Mouse (Mus musculus): ENCODE results near the gene 4930469K13Rik.
A peak's percentile ranks its signal among the peaks of the same experiment; 100 is the strongest.

Gene 4930469K13Rik

DNA sequence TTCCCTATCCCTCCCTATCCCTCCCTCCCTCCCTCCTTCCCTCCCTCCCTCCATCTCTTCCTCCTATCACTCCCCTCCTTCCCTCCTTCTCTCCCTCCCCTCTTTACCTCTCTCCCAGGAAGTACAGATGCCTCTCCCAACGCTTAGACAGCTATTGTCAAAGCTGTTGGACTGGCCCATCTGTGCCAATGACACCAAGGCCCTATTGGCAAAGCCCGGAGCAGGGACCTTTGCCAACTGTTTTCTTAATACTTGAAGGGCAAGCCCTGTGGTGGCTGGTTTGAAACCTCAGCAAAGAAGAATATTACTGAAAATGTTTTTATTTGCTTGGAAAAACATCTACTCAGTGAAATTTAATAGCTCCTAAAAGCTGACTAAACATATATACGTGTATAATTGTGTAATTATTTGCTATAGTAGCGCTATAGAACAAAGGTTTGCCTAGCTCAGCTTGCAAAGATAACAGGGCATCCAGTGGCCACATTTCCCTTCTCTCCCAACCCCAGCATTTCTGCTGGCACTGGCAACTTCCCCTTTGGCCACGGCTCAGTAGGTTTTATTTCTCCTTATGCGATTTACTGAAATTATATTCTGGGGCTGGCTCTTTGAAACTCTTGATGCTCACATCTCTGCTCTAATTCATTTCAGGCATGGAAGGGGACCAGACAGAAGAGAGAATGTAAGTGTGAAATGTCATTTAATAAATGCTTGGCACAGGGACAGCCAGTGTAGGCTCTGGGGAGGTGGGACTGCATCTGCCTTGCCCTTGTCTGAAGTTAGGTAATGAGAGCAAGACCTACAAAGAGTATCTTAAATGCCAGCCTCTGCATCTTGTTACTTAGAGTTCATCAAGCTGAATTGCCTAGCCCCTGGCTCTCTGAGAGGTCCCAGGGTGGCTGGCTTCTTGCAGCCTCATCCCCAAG, 18.6 kb downstream of the 4930469K13Rik start:
- no peak for DNase-seq (ENCODE audit: low spot score in 2 of 2)

DNA sequence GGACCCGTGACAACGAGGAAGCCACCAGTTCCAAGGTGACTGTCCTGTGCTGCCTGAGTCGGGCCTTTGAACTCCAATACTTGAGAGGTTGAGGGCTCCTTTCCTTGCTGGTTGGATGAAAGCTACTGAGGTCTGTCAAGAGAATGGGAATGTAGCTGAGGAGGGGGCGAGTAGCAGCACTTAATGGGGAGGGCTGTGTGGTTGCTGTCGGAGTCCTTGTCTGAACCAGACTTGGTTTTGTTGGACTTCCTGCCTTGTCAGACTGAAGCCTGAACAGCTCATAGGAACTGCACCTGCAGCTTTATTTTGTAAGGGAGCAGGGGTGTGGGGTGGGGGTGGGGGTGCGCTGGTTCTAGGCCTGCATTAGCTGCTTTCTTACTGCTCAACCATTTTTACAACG, 19.8 kb downstream of the 4930469K13Rik start:
- DNase-seq (ENCODE audit: low spot score in 2 of 2) = no peak

DNA sequence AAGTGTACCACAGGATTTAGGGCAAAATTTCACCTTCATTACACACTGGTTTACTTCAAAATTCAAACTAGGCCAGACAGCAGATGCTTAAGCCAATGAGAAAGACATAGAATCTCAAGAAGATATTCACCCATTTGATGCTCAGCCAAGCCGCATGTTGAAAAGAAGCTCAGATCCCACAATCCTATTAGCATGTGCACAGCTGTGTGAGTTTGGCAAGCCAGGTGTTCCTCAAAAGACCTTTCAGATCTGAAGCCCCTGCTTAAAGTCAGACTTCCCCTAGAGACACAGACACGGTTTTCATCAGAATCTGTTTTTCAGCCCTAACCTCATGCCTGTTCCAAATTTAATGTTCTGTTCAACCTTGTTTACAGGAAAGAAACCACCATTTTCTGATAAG, 20.5 kb downstream of the 4930469K13Rik start:
- no peak for DNase-seq (ENCODE audit: low spot score in 2 of 2)

DNA sequence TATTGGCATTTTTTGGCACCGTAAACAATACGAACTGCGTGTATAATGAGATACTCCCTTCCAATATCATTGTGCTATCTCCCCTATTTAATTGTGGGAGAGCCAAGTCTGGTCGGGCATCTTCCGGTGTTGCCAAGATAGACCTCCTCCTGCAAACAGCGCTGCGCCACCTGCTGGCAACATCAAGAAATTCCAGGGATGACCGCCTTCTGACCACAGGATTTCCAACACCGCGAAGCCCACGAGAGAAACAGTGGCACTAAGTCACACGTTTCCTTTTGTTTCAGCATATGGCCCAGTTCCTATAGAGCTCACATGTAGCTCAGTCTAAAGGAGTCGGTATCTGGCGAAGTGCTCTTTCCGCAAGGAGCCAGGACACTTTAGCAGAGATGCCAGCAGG, 24.6 kb downstream of the 4930469K13Rik start:
- peak in 1 of 2 experiments; percentile 36 for DNase-seq (ENCODE audit: low spot score in 2 of 2)

DNA sequence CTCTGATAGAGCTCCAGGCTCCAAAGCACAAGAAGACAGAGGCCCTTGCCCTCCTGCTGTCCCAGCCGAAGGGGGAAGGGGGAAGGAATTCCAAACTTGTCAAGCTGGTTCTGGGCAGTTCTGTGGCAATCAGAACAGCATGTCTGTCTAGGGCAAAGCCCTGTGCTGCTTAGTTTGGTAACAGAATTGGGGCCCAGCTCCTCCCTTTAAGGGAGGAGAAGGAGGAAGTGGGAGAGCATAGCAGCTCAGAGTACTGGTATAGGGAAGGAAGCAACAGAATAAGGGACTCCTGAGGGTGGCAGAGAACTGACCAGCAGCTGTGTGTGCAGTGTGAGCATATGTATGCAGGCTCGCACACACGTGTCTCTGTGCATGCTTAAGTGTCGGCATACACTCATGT, 26.0 kb downstream of the 4930469K13Rik start:
- DNase-seq (ENCODE audit: low spot score in 2 of 2) = no peak

- DNase-seq (ENCODE audit: low spot score in 2 of 2) = no peak
Observed at GRCm38 (mm10) chr11:34070596-34070995, 27.8 kb downstream of the 4930469K13Rik start.

- no peak for DNase-seq (ENCODE audit: low spot score in 2 of 2)
Observed at GRCm38 (mm10) chr11:34063702-34064485, 34.5 kb downstream of the 4930469K13Rik start.

- no peak for DNase-seq (ENCODE audit: low spot score in 2 of 2)
Observed at GRCm38 (mm10) chr11:34063257-34063656, 35.1 kb downstream of the 4930469K13Rik start.

DNA sequence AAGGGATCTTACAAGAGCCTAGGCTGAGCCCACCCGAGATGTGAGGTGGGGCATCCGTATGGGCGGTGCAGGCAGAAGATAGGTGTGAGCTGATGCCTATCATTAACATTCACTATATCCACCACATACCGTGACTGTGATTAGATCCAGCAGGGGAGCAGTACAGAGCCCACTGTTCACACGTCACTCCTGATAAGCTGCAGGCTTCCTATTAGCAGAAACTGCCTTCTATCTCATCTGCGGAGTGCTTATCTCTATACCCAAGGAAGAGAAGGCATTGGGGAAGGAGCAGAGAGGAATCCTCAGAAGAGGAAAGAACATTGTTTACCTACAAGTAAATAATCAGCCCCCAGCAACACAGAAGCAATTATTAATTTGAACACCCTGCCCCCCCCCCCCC, 36.6 kb downstream of the 4930469K13Rik start:
- no peak for DNase-seq (ENCODE audit: low spot score in 2 of 2)

GRCm38 (mm10) chr11:34058960-34059359, 39.4 kb downstream of the 4930469K13Rik start:
- no peak for DNase-seq (ENCODE audit: low spot score in 2 of 2)

GRCm38 (mm10) chr11:34058332-34058731, 40.0 kb downstream of the 4930469K13Rik start:
- DNase-seq (ENCODE audit: low spot score in 2 of 2) = no peak

- DNase-seq (ENCODE audit: low spot score in 2 of 2) = no peak
Observed at GRCm38 (mm10) chr11:34056715-34057114, 41.6 kb downstream of the 4930469K13Rik start.

- no peak for DNase-seq (ENCODE audit: low spot score in 2 of 2)
Observed at GRCm38 (mm10) chr11:34054031-34054727, 44.2 kb downstream of the 4930469K13Rik start.

- DNase-seq (ENCODE audit: low spot score in 2 of 2) = no peak
Observed at GRCm38 (mm10) chr11:34053031-34053818, 45.1 kb downstream of the 4930469K13Rik start.

GRCm38 (mm10) chr11:34050643-34051042, 47.7 kb downstream of the 4930469K13Rik start:
- no peak for DNase-seq (ENCODE audit: low spot score in 2 of 2)

DNA sequence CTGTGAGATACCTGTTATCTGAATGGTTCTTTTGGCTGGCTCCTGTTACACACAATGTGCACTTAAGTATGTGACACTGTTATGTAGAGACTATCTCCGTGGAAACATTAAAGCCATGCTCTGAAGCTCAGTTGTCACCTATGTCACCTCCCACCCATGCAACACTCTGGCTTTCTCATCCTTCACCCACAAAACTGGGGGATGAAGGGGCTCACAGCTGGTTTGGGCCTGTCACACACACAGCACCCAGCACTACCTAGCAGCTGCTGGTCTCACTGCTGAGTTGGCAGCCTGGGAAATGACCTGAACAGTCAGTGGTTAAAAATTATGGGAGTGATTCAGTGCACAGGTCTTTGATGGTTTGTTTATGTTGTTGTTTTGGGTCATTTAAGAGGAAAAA, 48.3 kb downstream of the 4930469K13Rik start:
- no peak for DNase-seq (ENCODE audit: low spot score in 2 of 2)

DNA sequence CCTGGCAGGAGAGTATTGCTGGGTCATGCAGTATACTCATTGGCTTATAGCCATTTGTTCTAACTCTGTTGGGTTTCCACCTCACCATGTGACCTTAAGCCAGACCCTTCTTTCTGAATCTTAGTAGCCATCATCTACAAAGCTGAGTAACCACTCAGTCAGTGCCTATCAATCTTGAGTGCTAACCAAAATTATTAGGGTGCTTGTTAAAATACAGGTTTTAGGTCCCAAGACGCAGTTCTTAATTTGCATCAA, 49.3 kb downstream of the 4930469K13Rik start:
- DNase-seq (ENCODE audit: low spot score in 2 of 2) = no peak

DNA sequence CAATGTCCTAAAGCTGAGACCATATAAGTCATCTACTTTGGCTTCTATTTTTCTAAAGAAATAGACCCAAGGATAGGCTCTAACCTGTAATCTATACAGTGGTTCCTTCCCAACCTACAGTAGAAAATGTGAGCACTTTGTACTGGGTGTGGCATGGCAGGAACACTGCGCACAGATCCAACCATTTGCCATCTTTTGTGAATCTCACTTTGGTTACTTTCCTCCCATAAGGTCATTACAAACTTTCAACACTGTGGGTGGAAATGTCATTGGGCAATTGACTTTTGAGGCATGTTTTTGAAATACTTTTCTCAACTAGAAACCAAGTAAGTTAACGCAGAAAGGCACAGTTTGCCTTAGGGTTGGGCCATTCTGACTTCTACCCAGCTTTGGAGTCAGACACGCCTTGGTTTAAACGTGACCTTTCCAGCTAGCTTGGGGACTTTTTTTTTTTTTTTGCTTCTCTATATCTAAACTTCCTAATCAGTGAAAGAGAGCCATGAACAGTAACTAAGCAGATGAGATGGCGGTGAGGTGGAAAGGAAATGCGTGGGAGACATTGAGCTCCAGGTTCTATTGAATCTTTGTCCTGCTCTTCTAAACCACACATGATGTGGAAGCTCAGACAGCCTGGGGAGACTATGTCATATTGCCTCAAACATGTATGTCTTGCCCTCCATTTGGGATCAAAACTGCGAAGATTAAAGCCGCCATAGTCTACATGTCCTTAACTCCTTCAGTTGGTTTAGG, 49.8 kb downstream of the 4930469K13Rik start:
- no peak for DNase-seq (ENCODE audit: low spot score in 2 of 2)

DNA sequence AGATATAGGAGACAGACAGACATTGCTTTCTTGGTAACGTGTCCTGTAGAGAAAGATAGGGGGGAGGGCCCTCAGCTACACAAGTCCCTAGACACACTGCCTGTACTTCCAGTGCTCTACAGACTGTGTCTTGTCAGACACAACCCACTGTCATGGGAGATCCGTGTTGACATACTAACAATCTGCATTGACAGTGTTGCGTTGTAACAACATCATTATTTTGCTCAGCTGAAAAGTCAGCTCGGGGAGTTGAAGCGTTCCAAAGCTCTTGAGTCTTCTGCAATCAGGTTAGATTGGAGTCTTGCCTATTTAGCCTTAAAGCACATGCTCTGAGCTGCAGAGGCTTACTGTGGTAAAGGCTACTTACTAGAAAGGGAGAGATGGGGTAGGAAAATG, 50.8 kb downstream of the 4930469K13Rik start:
- no peak for DNase-seq (ENCODE audit: low spot score in 2 of 2)

DNA sequence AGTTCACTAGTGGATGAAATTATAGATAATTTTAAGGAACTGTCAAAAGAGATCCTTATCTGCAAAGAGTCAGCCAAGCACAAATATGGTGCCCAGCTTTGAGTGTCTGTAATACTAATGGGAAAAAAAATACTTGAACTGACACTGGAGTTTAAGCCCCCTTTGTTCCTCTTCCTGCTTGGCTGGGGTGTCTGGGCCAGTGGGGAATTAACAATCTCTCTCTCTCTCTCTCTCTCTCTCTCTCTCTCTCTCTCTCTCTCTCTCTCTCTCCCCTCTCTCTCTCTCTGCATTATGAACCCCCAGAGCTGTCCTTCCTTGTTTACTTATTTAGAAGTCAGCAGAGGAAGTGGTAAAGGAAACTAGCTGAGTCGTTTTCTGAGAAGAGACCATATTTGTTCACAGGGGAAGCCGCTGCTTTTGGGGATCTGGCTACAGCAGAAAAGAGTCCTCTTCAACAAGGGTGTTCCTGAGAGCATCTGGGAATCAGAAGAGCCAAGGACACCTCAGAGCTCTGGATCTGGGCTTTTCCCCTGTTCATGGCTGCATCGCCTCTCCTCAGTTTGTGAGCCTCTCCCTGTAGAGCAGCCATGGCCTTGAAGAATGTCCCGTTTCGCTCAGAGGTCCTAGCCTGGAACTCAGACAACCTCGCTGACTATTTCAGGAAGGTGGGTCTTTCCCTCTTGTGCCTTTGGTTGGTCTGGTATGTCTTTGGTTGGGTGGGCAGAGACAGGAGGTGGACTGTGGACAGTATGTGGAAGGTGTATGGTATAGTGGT, 51.4 kb downstream of the 4930469K13Rik start, which contains the start of gene Lcp2:
Gene Lcp2, plus strand, starts transcription at position 154 of the 775 bp plus-strand sequence.
- no peak for DNase-seq (ENCODE audit: low spot score in 2 of 2)

All from frontal cortex, postnatal 14 days (tissue).